Mouse (Mus musculus): Measurements from ENCODE around the gene Psg19.

The Psg19 gene

GRCm38 (mm10) chr7:18746189-18746860 is 52.0 kb downstream of the Psg19 start:
- no peak for DNase-seq (ENCODE audit: inconsistent ontology term)

All from Muller cell, postnatal 12 days (primary cell).